ENCODE assay signal across 10 mouse cellular contexts in genomic region chr12:55518061-55518738, GRCm38 (mm10). TPM values are rescaled to one million over a fixed set of nuclear protein-coding genes. Genes with fewer than 3 reads are reported as not detected.
DNase-seq lines count a peak whose midpoint lies in the region; ATAC-seq and TF ChIP-seq lines count a peak whose summit lies in the region.
"Had no signal": no experiment of that assay in that cellular context is flagged by ENCODE, and none has a peak within 500 bp of the region (broad histone marks: within the 10 kb centered on the region; RNA-seq: fewer than 3 reads in every experiment).

No protein-coding gene starts in this region.

- ATAC-seq in embryonic facial prominence, embryonic 11.5 days (replicated peaks; ENCODE audit: insufficient number of reproducible peaks, low FRiP score, low TSS enrichment, low read depth), result peak; percentile 34; the same call in 1 of the 2 replicates

- no peaks in the 10 kb centered on the region for H3K36me3 ChIP-seq in embryonic facial prominence, embryonic 11.5 days (replicated peaks; ENCODE audit: control insufficient read depth, insufficient read depth, low read depth, low read length)
- H3K36me3 ChIP-seq: embryonic facial prominence, embryonic 15.5 days had no signal

- peak; percentile 89 for TF ChIP-seq CTCF in layer of hippocampus, adult 2 months (conservative IDR thresholded peaks at IDR 0.05)

- intact Hi-C loops in heart, postnatal 36 days (cut with DNase I), result no loop called here

- WGBS in embryonic facial prominence, embryonic 11.5 days, result 50% methylated on average over 15 of the region's 15 CpGs

- H3K9me3 ChIP-seq in embryonic facial prominence, embryonic 11.5 days (replicated peaks; ENCODE audit: control insufficient read depth, low read length), result no peaks in the 10 kb centered on the region
- H3K9me3 ChIP-seq: embryonic facial prominence, embryonic 15.5 days had no signal

- no peaks in the 10 kb centered on the region for H3K27me3 ChIP-seq in embryonic facial prominence, embryonic 11.5 days (ENCODE audit: control insufficient read depth, insufficient read depth, low read length)
- H3K27me3 ChIP-seq: embryonic facial prominence, embryonic 15.5 days had no signal

- no peak overlapping the region; the same call in 1 of the 2 replicates for H3K4me3 ChIP-seq in layer of hippocampus, adult 2 months
- no peak overlapping the region for H3K4me3 ChIP-seq in embryonic facial prominence, embryonic 11.5 days (ENCODE audit: low read depth, low read length)
- H3K4me3 ChIP-seq: embryonic facial prominence, embryonic 15.5 days had no signal

- no peaks in the 10 kb centered on the region for H3K4me1 ChIP-seq in embryonic facial prominence, embryonic 11.5 days (ENCODE audit: control insufficient read depth, insufficient read depth, low read length)
- H3K4me1 ChIP-seq: embryonic facial prominence, embryonic 15.5 days had no signal

- DNase-seq in layer of hippocampus, adult 2 months (ENCODE audit: low spot score in 2 of 2), result peak in 1 of 2 experiments; percentile 60
- no peak for DNase-seq in layer of hippocampus, adult 9-11 months
- DNase-seq in ZHBTc4 (ENCODE audit: low read depth, low spot score), result peak; percentile 82
- peak; percentile 47 for DNase-seq in embryonic facial prominence, embryonic 11.5 days (ENCODE audit: low spot score)
- peak; percentile 37 to 58 for DNase-seq in heart, postnatal 36 days
- DNase-seq in lung, postnatal 10 days, result peak; percentile 58
- DNase-seq in retina, postnatal 7 days (ENCODE audit: low read depth, low spot score), result peak; percentile 50
- DNase-seq in urinary bladder, postnatal 25 days (ENCODE audit: low spot score), result no peak

- no peak overlapping the region for H3K27ac ChIP-seq in layer of hippocampus, adult 2 months
- no peak overlapping the region for H3K27ac ChIP-seq in embryonic facial prominence, embryonic 11.5 days (replicated peaks; ENCODE audit: low read depth, low read length)
- H3K27ac ChIP-seq: embryonic facial prominence, embryonic 15.5 days had no signal

- H3K9ac ChIP-seq in embryonic facial prominence, embryonic 11.5 days (replicated peaks; ENCODE audit: low read length), result no peak overlapping the region
- H3K9ac ChIP-seq: embryonic facial prominence, embryonic 15.5 days had no signal

- H3K4me2 ChIP-seq in embryonic facial prominence, embryonic 11.5 days (ENCODE audit: low read depth, low read length), result no peak overlapping the region
- H3K4me2 ChIP-seq: embryonic facial prominence, embryonic 15.5 days had no signal

RNA-seq across cellular contexts. Expression of gene Nfkbia, which starts 25.8 kb away (rescaled TPM):
- 10 to 100 TPM; 28.1 to 42.5 TPM for total RNA-seq in layer of hippocampus, adult 2 months (2021)
- 56.9 and 60.7 TPM in 2 replicates for polyA plus RNA-seq in embryonic facial prominence, embryonic 11.5 days (2014; fragmentation: Nextera tagmentation; extraction: Ambion mirVana)
- total RNA-seq in heart, postnatal 36 days (2021), result 10 to 100 TPM; 32.8 to 65.3 TPM

RNA-seq across cellular contexts. Expression of gene Aldoart2, which starts 46.8 kb away (rescaled TPM):
- total RNA-seq in layer of hippocampus, adult 2 months (2021), result not detected
- polyA plus RNA-seq in embryonic facial prominence, embryonic 11.5 days (2014; fragmentation: Nextera tagmentation; extraction: Ambion mirVana), result 0.25 TPM in 2 replicates
- not detected for total RNA-seq in heart, postnatal 36 days (2021)
- total RNA-seq: left cerebral cortex, postnatal 10 days had no signal
- polyA plus RNA-seq: embryonic facial prominence, embryonic 15.5 days had no signal

Comparison
In these comparisons a context has a peak if more than half of its experiments do, and no peak if none do; other contexts are left out.
1. DNase-seq: peak in ZHBTc4 (single experiment), embryonic facial prominence, embryonic 11.5 days (single experiment), heart, postnatal 36 days (2 of 2), lung, postnatal 10 days (single experiment) and retina, postnatal 7 days (single experiment); none in layer of hippocampus, adult 9-11 months (single experiment) and urinary bladder, postnatal 25 days (single experiment).